Mouse (Mus musculus): ENCODE data around the gene Slc12a8.
"Not testable (repeated sequence)": the region's sequence is repeated elsewhere in the genome, so short reads cannot be mapped to it uniquely, and the experiment has no call there.

Slc12a8 gene

GRCm38 (mm10) chr16:33516807-33517565 is at the start of gene Slc12a8:
Slc12a8 (plus strand) TSS chr16:33517328.
- peak; percentile 54 for DNase-seq

- DNase-seq: no peak
Observed at GRCm38 (mm10) chr16:33467451-33467850, 49.7 kb upstream of the Slc12a8 start.

- DNase-seq: no peak
Observed at GRCm38 (mm10) chr16:33469973-33470372, 47.2 kb upstream of the Slc12a8 start.

GRCm38 (mm10) chr16:33474381-33474780 is 42.7 kb upstream of the Slc12a8 start:
- no peak for DNase-seq

GRCm38 (mm10) chr16:33479926-33480325 is 37.2 kb upstream of the Slc12a8 start:
- no peak for DNase-seq

GRCm38 (mm10) chr16:33481148-33481547 is 36.0 kb upstream of the Slc12a8 start:
- peak; percentile 42 for DNase-seq

- DNase-seq: no peak
Observed at GRCm38 (mm10) chr16:33482309-33482708, 34.8 kb upstream of the Slc12a8 start.

GRCm38 (mm10) chr16:33487709-33488108 is 29.4 kb upstream of the Slc12a8 start:
- no peak for DNase-seq

GRCm38 (mm10) chr16:33494374-33494773 is 22.8 kb upstream of the Slc12a8 start:
- no peak for DNase-seq

- DNase-seq: no peak
Observed at GRCm38 (mm10) chr16:33508082-33508481, 9.0 kb upstream of the Slc12a8 start.

- not testable (repeated sequence) for DNase-seq
Observed at GRCm38 (mm10) chr16:33509231-33509630, 7.9 kb upstream of the Slc12a8 start.

GRCm38 (mm10) chr16:33510856-33511255 is 6.3 kb upstream of the Slc12a8 start:
- DNase-seq: not testable (repeated sequence)

- DNase-seq: no peak
Observed at GRCm38 (mm10) chr16:33512555-33512954, 4.6 kb upstream of the Slc12a8 start.

- DNase-seq: no peak
Observed at GRCm38 (mm10) chr16:33517627-33518026, 499 bp downstream of the Slc12a8 start.

GRCm38 (mm10) chr16:33518236-33518635 is 1.1 kb downstream of the Slc12a8 start:
- DNase-seq: no peak

- no peak for DNase-seq
Observed at GRCm38 (mm10) chr16:33519916-33520568, 2.9 kb downstream of the Slc12a8 start.

- no peak for DNase-seq
Observed at GRCm38 (mm10) chr16:33522516-33522915, 5.4 kb downstream of the Slc12a8 start.

- DNase-seq: no peak
Observed at GRCm38 (mm10) chr16:33523571-33523970, 6.4 kb downstream of the Slc12a8 start.

- peak; percentile 37 for DNase-seq
Observed at GRCm38 (mm10) chr16:33529502-33530454, 12.7 kb downstream of the Slc12a8 start.

GRCm38 (mm10) chr16:33531184-33531583 is 14.1 kb downstream of the Slc12a8 start:
- no peak for DNase-seq

- no peak for DNase-seq
Observed at GRCm38 (mm10) chr16:33536456-33536855, 19.3 kb downstream of the Slc12a8 start.

- no peak for DNase-seq
Observed at GRCm38 (mm10) chr16:33537499-33538225, 20.5 kb downstream of the Slc12a8 start.
